Mouse (Mus musculus) hindbrain, embryonic 15.5 days (tissue): Measurements from ENCODE around the gene Rplp2. TPM values are rescaled to one million over a fixed set of nuclear protein-coding genes. Genes with fewer than 3 reads are reported as not detected.
"Not testable (repeated sequence)": the region's sequence is repeated elsewhere in the genome, so short reads cannot be mapped to it uniquely, and the experiment has no call there.

Source experiments
- ATAC-seq: fragments of 200-750 bp; cut with Nextera tagmentation; 2 replicates; pipeline ENCODE4 v1.8.0; 2017; ENCODE audit warnings: low read depth, moderate number of reproducible peaks, moderate TSS enrichment; ENCODE audit not compliant: low FRiP score
- H3K27ac ChIP-seq: fragments of 300-500 bp; sonication (generic); replicated peaks from 2 replicates; pipeline ENCODE4 v1.5.1; 2015; ENCODE audit warnings: mild to moderate bottlenecking, inconsistent platforms
- H3K27me3 ChIP-seq: fragments of 300-500 bp; sonication (generic); 2 replicates; pipeline ENCODE4 v1.6.1; 2015; ENCODE audit warnings: control low read depth, inconsistent platforms
- H3K36me3 ChIP-seq: fragments of 300-500 bp; sonication (generic); 2 replicates; pipeline ENCODE4 v1.6.1; 2015; ENCODE audit warnings: control low read depth, inconsistent platforms
- H3K4me1 ChIP-seq: fragments of 300-500 bp; sonication (generic); replicated peaks from 2 replicates; pipeline ENCODE4 v1.6.1; 2015; ENCODE audit warnings: control low read depth, inconsistent platforms
- H3K4me2 ChIP-seq: fragments of 300-500 bp; sonication (generic); 2 replicates; pipeline ENCODE4 v1.6.1; 2015; ENCODE audit warnings: moderate library complexity, mild to moderate bottlenecking, inconsistent platforms
- H3K4me3 ChIP-seq: fragments of 300-500 bp; sonication (generic); 2 replicates; pipeline ENCODE4 v1.5.1; 2015; ENCODE audit warnings: mild to moderate bottlenecking, inconsistent platforms
- H3K9ac ChIP-seq: fragments of 300-500 bp; sonication (generic); 2 replicates; pipeline ENCODE4 v1.6.1; 2015; ENCODE audit warnings: inconsistent platforms
- H3K9me3 ChIP-seq: fragments of 300-500 bp; sonication (generic); 2 replicates; pipeline ENCODE4 v1.6.1; 2016; ENCODE audit warnings: control low read depth, inconsistent platforms
- WGBS: fragments of 180-500 bp; shearing (Covaris S2); methylation state at CpG from one replicate; pipeline ENCODE4 v1.1.7; 2015; 5-methylcytosine and 5-hydroxymethylcytosine counted together
- polyA plus RNA-seq: library from polyadenylated mRNA; unstranded; fragments of >200 nt; fragmentation: Nextera tagmentation; extraction: Ambion mirVana; gene quantifications from 2 replicates; pipeline ENCODE4 v1.2.1, GENCODE M21; 2015

Gene Rplp2
- 674 and 754 TPM in 2 replicates for polyA plus RNA-seq

DNA sequence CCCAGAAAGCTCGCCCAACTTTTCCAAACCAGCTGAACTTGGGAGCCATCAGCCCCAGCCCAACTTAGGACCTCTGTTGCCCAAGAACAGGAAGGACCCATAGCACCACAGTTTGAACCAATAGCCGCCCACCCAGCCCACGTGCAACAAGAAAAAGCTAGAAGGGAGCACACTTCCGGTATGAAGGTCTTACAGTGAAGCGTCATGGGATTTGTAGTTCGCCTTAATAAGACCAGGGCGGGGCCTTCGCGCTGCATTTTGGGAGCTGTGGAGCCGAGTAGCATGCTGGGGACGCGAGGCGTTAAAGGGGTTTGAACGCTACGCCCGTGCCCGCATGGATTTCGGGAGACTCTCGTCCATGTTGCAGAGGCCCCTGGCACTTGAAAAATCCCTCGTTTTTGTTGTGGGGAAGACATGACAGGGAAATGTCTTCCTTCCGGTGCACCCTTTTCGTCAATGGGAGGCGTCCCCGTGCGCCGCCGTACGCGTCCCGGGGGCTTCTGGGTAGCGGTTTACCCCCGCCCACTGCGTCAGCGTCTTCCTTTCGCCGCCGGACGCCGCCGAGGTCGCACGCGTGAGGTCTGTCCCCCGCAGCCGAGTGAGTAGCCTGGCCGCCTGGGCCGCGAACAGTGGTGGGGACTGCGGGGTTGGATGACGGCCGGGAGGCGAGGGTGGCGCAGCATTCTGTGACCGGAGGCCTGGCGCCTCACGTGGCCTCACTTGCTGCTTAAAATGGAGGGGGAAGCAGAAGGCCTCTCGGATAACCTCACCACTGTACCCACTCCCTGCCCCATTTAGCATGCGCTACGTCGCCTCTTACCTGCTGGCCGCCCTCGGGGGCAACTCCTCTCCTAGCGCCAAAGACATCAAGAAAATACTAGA lies at the start of gene Rplp2:
Rplp2 (plus strand) TSS at position 261 of the 882 bp plus-strand sequence.
- Histone ChIP-seq H3K4me2 (peak within 1 kb of the TSS; percentile 70), H3K27me3 (no peaks in the 10 kb centered on the region), H3K9ac (peak within 1 kb of the TSS; percentile 96), H3K36me3 (peaks cover 36% of the 10 kb centered on the region), H3K4me1 (peaks cover 34% of the 10 kb centered on the region), H3K9me3 (no peaks in the 10 kb centered on the region), H3K4me3 (peak within 1 kb of the TSS; percentile 79), H3K27ac (peak within 1 kb of the TSS; percentile 95)
- under 1% methylated on average over 63 of the region's 63 CpGs for WGBS
- peak; percentile 93 for ATAC-seq

DNA sequence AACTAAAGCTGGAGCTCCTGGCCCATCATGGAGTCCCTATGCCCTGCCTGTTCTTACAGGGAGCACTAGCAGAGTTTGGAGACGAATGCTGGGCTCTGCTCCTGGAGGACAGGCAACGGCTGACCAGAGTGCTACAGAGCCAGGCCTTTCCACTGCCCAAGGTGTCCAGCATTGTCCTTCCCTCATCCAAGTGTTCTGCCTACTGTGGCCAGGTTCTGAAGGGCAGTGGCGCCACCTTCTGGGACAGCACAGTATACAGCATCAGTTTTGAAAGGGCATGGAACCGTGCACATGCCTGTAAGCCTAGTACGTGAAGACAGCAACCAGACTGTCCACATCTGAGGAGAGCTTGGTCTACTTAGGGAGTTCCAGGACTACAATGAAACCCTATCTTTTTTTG lies 43.9 kb upstream of the Rplp2 start:
- Histone ChIP-seq H3K27ac (no peak overlapping the region), H3K4me2 (no peak overlapping the region), H3K9me3 (no peaks in the 10 kb centered on the region), H3K4me3 (no peak overlapping the region), H3K4me1 (no peaks in the 10 kb centered on the region), H3K9ac (no peak overlapping the region), H3K36me3 (peaks cover 46% of the 10 kb centered on the region), H3K27me3 (no peaks in the 10 kb centered on the region)
- peak; percentile 65 for ATAC-seq
- WGBS: 51% methylated on average over 5 of the region's 5 CpGs

DNA sequence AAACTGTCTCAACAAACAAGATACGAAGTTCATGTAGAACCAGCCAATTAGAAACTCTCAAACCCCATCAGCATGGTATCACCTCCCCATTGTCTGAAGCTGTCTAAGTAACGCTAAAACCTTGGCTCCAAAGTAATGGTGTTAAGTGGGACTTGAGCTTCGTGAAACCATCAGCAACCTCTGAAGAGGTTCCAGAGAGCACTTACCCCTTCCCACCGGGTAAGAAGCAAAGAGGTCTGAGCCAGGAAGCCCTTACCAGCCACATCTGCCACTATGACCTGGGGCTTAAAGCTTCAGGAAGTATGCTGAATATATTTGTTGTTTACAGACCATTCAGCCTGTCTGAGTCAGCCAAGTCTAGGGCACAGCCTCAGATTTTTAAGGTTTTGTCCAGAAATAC lies 41.7 kb upstream of the Rplp2 start:
- H3K4me1 ChIP-seq: peaks cover 7% of the 10 kb centered on the region
- peaks cover 27% of the 10 kb centered on the region for H3K36me3 ChIP-seq
- 88% methylated on average over 4 of the region's 4 CpGs for WGBS
- no peak overlapping the region for H3K9ac ChIP-seq
- H3K27ac ChIP-seq: no peak overlapping the region
- ATAC-seq: no peak
- no peaks in the 10 kb centered on the region for H3K27me3 ChIP-seq
- H3K9me3 ChIP-seq: no peaks in the 10 kb centered on the region
- no peak overlapping the region for H3K4me2 ChIP-seq
- no peak overlapping the region for H3K4me3 ChIP-seq

DNA sequence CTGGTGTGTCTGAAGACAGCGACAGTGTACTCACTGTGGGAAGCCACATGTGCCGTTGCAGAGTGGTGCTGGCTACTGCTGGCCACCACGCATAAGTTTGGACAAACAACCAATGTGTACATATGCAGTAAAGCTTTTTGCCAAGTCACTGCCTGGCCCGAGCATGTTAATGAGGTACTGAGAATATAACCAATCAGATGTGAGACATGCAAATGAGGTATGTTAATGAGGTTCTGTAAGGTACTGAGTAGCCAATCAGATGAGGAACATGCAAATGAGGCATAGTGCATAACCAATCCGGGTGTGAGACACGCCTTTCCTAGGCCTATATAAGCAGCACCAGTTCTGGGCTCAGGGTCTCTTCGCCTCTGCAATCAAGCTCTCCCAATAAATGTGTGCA lies 39.5 kb upstream of the Rplp2 start:
- H3K4me2 ChIP-seq, ATAC-seq, H3K9ac ChIP-seq, H3K27me3 ChIP-seq, H3K27ac ChIP-seq, H3K36me3 ChIP-seq, H3K9me3 ChIP-seq, H3K4me3 ChIP-seq: not testable (repeated sequence)
- H3K4me1 ChIP-seq: peaks cover 15% of the 10 kb centered on the region
- whole genome bisulfite sequencing: 95% methylated on average over 7 of the region's 7 CpGs

DNA sequence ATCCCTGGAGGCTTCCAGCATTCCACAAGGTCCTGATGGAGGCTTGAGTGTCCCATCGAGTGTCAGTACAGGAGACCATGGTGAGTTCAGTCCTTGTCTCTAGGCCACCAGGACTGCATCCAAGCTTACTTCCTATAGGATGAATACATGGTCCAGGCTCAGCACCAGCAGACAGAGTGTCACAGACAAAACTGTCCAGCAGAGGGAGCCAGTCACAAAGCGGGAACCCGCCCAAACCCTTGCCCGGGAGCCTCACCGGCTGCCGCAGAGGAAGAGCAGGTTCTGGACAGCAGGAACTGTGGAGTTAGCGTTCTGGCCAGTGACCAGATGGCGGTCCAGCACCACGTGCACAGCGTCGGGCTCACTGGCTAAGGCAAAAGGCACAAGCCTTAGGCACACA lies 38.3 kb upstream of the Rplp2 start:
- Histone ChIP-seq H3K4me2 (0 out of 2 replicates have a peak overlapping the region, but pooled peaks have one; percentile 26), H3K4me1 (peaks cover 22% of the 10 kb centered on the region), H3K4me3 (no peak overlapping the region), H3K9ac (0 out of 2 replicates have a peak overlapping the region, but pooled peaks have one; percentile 10), H3K27me3 (no peaks in the 10 kb centered on the region), H3K9me3 (no peaks in the 10 kb centered on the region), H3K27ac (0 out of 2 replicates have a peak overlapping the region, but pooled peaks have one; percentile 32), H3K36me3 (peaks cover 9% of the 10 kb centered on the region)
- ATAC-seq: peak; percentile 58
- WGBS: 8% methylated on average over 11 of the region's 11 CpGs

DNA sequence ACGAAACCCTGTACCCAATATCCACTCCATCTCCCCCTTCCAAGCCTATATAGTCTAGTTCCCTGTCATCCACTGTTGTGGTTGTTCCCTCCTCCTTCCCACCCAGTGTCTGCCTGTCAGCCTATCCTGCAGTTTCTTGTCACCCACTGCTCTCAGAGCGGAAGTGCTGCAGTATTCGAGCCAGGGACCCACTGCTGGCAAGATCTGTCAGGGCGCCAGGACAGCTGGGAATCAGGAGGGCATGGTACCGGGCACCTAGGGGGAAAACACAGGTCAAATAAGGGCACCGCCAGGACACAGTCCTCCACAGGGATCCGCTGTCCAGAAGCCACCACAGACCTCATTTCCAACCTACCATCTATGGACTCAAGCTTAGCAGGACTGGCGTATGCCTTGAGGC lies 36.5 kb upstream of the Rplp2 start:
- no peak overlapping the region for H3K4me3 ChIP-seq
- H3K4me2 ChIP-seq: no peak overlapping the region
- no peaks in the 10 kb centered on the region for H3K27me3 ChIP-seq
- H3K4me1 ChIP-seq: peaks cover 27% of the 10 kb centered on the region
- no peak overlapping the region for H3K9ac ChIP-seq
- ATAC-seq: no peak
- H3K9me3 ChIP-seq: no peaks in the 10 kb centered on the region
- WGBS: 93% methylated on average over 8 of the region's 8 CpGs
- H3K27ac ChIP-seq: no peak overlapping the region
- peaks cover 9% of the 10 kb centered on the region for H3K36me3 ChIP-seq

DNA sequence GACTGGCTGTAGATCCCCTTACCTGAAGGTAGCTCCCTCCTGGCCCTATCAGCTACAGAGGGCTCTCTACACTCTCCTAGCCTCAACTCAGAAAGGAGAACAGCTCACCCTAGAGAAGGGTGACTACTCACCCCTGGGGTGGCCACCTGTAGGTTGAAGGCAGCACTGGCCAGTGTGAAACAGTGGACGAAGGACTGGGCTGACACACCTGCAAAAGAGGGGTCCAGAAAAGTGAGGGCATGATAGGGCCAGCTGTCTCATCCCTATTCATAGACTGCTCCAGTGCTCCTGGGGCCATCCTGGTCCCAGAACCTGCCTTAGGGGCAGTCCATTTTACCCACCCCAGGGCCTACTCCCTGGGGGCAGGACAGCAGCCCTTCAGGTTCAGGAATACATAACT lies 35.5 kb upstream of the Rplp2 start:
- Histone ChIP-seq H3K27ac (no peak overlapping the region), H3K9ac (no peak overlapping the region), H3K4me3 (no peak overlapping the region), H3K36me3 (peaks cover 9% of the 10 kb centered on the region), H3K4me1 (peaks cover 27% of the 10 kb centered on the region), H3K27me3 (no peaks in the 10 kb centered on the region), H3K4me2 (no peak overlapping the region), H3K9me3 (no peaks in the 10 kb centered on the region)
- no peak for ATAC-seq
- 100% methylated on average over 1 of the region's 1 CpGs for WGBS

DNA sequence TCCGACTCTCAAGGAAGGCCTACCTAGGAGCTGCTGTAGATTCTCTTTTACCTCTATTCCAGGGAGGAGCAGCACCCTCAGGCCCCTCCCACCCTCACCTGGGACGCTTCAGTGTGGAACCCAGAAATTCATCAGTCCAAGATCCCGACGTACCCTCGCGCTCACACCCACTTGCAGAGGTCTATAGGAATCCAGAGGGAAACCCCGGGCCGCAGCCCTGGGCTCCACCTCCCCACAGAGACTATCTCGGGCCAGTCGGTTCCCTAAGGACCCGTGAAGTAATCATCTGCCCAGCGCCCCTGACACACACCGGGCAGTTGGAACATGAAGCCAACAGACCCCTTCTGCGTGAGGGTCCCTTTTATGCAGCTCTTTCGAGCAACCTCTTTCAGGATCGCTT lies 33.8 kb upstream of the Rplp2 start:
- WGBS: 3% methylated on average over 16 of the region's 16 CpGs
- H3K4me2 ChIP-seq: peak overlapping the region; percentile 88
- no peaks in the 10 kb centered on the region for H3K9me3 ChIP-seq
- peak overlapping the region; percentile 87 for H3K9ac ChIP-seq
- peak; percentile 12 for ATAC-seq
- peak overlapping the region; percentile 77 for H3K4me3 ChIP-seq
- H3K27me3 ChIP-seq: no peaks in the 10 kb centered on the region
- H3K36me3 ChIP-seq: peaks cover 2% of the 10 kb centered on the region; the same call in 1 of the 2 replicates
- peaks cover 27% of the 10 kb centered on the region for H3K4me1 ChIP-seq
- peak overlapping the region; percentile 89 for H3K27ac ChIP-seq

DNA sequence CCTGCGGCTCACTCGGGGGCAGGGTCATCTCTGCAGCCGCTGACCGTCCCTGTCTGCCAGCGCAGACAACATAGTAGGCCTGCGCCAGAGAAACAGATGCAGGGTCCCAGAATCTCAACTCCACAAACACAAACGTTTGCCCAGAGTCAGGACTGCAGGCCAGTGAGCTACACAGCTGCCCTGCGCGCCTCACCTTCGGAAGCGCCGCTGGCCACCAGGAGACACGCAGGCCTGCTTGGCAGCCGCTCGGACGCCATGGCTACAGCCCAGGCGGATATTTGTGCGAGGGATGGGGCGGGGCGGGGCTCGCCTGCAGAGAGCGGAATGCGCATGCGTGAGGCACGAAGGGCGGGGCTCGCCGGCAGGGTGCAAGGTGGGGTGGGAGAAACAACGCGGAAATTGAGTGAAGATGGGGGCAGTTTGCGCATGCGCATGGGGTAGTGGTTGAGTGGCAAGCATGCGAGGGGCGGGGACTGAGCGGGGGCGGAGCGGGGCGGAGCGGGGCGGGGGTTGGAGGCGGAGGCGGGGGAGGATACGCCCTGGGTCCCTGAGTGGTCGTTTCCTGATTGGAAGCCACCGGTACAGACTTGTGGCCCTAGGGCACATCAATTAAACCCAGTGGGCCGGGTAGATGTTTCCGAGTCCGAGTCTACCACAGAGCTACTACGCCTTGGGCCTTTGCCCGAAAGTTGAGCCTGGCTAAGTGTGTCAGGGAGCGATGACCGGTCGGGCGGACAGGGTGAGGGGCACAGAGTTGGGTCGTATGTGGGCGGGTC lies 33.2 kb upstream of the Rplp2 start, which contains the start of gene Gatd1:
Gatd1 (minus strand) TSS at position 328 of the 776 bp plus-strand sequence.
- Histone ChIP-seq H3K9me3 (no peaks in the 10 kb centered on the region), H3K27me3 (no peaks in the 10 kb centered on the region), H3K4me1 (peaks cover 24% of the 10 kb centered on the region), H3K27ac (peak within 1 kb of the TSS; percentile 89), H3K4me2 (peak within 1 kb of the TSS; percentile 88), H3K9ac (peak within 1 kb of the TSS; percentile 87), H3K4me3 (peak within 1 kb of the TSS; percentile 77), H3K36me3 (no peaks in the 10 kb centered on the region; the same call in 1 of the 2 replicates)
- WGBS: under 1% methylated on average over 51 of the region's 56 CpGs
- peak; percentile 93 for ATAC-seq

DNA sequence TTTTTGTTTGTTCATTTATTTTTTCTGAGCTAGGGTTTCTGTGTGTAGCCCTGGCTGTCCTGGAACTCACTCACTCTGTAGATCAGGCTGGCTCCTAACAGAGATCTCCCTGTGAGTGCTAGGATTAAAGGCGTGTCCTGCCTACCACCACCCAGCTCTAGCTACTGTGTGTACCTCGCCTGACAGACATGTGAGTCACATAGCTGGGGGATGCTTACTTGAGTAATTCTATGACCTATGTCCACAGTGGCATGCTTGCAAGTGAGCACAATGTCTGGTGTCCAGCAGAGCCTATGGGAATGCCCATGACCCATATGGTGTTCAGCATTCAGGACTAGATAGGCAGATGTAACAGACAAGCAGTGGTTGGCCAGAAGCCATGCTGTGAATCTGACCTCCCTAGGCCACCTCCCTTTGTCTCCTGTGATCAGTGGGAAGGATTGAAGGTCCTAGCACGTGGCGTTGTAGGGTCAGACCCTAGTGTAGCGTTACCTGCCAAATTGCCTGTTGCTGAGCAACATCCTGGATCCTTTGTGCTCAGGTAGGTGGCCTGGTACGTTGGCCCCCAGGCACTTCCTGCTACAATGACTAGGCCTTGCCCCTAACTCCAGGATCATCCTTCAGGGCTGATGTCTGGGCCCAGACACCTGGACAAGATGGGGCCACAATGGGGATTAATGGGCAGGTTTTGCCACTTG lies 30.9 kb upstream of the Rplp2 start:
- Histone ChIP-seq H3K9me3 (no peaks in the 10 kb centered on the region), H3K27me3 (no peaks in the 10 kb centered on the region), H3K9ac (no peak overlapping the region), H3K4me1 (peaks cover 20% of the 10 kb centered on the region), H3K36me3 (no peaks in the 10 kb centered on the region), H3K27ac (no peak overlapping the region), H3K4me2 (no peak overlapping the region), H3K4me3 (no peak overlapping the region)
- WGBS: 77% methylated on average over 6 of the region's 6 CpGs
- no peak for ATAC-seq

DNA sequence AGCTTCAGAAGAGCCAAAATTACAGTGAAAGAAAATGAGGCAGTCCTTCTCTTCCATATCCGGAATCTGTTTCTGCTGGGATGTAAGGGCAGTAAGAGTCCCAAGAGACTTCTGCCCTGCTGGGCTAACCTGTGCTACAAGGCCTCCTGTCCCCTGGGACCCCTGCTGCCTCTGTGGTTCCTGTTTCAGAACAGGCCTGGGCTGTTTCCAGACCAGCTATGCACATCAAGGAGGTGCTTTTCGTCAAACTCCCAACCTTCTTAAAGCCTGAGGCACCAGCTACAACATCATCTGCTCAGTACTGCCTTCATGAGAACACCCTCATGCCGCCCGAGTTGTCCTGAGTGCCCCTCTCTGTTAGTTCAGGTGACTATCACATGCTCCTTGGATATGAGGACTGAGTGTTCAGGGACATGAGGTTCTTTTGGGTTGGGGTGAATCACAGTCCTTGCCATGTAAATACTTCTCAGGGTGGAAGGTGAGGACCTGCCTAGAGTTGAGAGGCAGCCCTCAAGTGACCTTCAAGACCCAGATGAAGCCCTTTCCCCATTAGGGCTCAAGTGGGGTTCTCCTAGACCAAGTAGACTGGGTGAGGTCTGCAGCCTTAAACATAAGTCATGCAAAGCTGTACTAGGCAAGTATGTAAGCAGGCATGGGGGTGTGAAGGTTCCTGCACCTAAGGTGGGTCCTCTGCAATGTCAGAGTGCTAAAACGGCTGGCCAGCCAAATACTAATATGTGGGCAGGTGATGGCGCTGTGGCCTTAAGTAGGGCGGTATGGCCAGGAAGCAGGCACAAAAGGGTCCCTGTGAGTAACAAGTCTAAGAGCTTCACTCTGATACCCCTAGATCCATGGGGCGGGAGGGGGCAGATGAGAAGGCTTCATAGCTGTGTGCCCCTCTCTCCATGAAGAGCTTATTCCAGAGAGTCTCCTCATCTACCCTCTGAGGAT lies 29.2 kb upstream of the Rplp2 start:
- H3K36me3 ChIP-seq: no peaks in the 10 kb centered on the region
- WGBS: 73% methylated on average over 8 of the region's 8 CpGs

More for the DNA sequence above, 29.2 kb upstream of the Rplp2 start:
- Histone ChIP-seq H3K27me3 (no peaks in the 10 kb centered on the region), H3K4me2 (no peak overlapping the region), H3K4me1 (peaks cover 8% of the 10 kb centered on the region), H3K27ac (no peak overlapping the region), H3K9ac (no peak overlapping the region), H3K9me3 (no peaks in the 10 kb centered on the region), H3K4me3 (no peak overlapping the region)
- no peak for ATAC-seq
